Mouse (Mus musculus): ENCODE data around the gene Tbx18. TPM values are rescaled to one million over a fixed set of nuclear protein-coding genes. Genes with fewer than 3 reads are reported as not detected.
A peak's percentile ranks its signal among the peaks of the same experiment; 100 is the strongest.

The Tbx18 gene
- 1.5 and 2.5 TPM in 2 replicates for polyA plus RNA-seq (2015; fragmentation: Nextera tagmentation; extraction: Ambion mirVana)

DNA sequence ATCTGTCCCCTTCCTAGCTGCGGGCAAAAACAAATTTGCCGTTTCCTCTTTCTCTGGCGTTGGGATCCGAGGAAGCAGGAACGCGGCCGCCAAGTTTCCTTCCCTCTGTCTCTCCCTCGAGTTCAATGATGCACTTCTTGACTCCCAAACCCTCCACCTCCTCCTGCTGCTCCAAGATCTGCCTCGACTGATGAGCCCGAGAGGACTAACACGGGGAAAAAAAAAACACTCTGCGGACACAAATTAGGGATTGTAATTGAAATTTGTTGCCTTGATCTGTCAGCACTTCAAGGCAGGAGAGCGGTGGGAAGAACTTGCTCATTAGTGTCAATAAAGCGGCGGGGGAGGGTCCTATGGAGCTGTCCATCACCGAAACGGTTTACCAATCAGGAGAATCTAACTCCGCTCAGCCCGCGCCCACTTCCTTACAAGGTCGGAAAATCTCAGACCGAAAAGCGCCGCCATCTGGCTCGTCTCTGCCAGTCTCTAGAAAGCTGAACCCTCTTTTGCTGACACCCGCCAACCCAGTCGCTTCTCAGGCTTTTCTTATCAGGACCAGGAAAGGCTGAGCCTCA, at the start of gene Tbx18:
Gene Tbx18, minus strand, starts transcription at position 300 of the 575 bp plus-strand sequence.
- Histone ChIP-seq H3K4me3 (ENCODE audit: low read length) (peak within 1 kb of the TSS; percentile 45), H3K4me2 (ENCODE audit: low read length) (peak within 1 kb of the TSS; percentile 70), H3K9me3 (ENCODE audit: control insufficient read depth, low read length) (no peaks in the 10 kb centered on the region), H3K9ac (ENCODE audit: low read depth, low read length) (peak within 1 kb of the TSS; percentile 54), H3K4me1 (ENCODE audit: control insufficient read depth, insufficient read depth, low read depth, low read length) (peaks cover 14% of the 10 kb centered on the region), H3K27ac (ENCODE audit: low read depth, low read length) (peak within 1 kb of the TSS; percentile 39; the same call in 1 of the 2 replicates), H3K27me3 (replicated peaks; ENCODE audit: control insufficient read depth, insufficient read depth, low read length) (peaks cover 42% of the 10 kb centered on the region), H3K36me3 (ENCODE audit: control insufficient read depth, insufficient read depth, low read length) (no peaks in the 10 kb centered on the region)
- peak; percentile 83 for ATAC-seq
- WGBS: under 1% methylated on average over 27 of the region's 27 CpGs

DNA sequence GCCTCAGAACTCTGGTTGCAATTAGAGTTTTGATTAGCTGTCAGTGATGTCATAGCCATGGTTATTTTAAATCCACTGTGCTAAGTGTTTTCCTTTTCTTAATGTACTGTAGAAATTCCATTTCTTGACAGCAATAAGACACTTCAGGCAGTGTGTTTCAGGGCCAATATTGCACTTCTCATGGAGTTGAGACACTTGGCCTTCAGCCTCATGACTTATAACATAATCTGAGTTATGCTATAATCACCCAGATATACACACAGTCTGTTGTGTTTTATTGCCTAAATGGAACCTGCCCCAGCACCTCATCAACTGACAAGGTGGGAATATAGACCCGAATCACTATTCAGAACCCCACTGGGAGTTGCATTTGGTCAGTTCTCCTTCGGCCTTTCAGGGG, 42.9 kb upstream of the Tbx18 start:
- Histone ChIP-seq H3K4me2 (ENCODE audit: low read length) (no peak overlapping the region), H3K4me1 (ENCODE audit: control insufficient read depth, insufficient read depth, low read depth, low read length) (no peaks in the 10 kb centered on the region), H3K27me3 (replicated peaks; ENCODE audit: control insufficient read depth, insufficient read depth, low read length) (no peaks in the 10 kb centered on the region), H3K27ac (ENCODE audit: low read depth, low read length) (no peak overlapping the region), H3K9me3 (ENCODE audit: control insufficient read depth, low read length) (no peaks in the 10 kb centered on the region), H3K4me3 (ENCODE audit: low read length) (no peak overlapping the region), H3K36me3 (ENCODE audit: control insufficient read depth, insufficient read depth, low read length) (no peaks in the 10 kb centered on the region), H3K9ac (ENCODE audit: low read depth, low read length) (no peak overlapping the region)
- WGBS: 58% methylated on average over 2 of the region's 2 CpGs
- ATAC-seq: no peak

DNA sequence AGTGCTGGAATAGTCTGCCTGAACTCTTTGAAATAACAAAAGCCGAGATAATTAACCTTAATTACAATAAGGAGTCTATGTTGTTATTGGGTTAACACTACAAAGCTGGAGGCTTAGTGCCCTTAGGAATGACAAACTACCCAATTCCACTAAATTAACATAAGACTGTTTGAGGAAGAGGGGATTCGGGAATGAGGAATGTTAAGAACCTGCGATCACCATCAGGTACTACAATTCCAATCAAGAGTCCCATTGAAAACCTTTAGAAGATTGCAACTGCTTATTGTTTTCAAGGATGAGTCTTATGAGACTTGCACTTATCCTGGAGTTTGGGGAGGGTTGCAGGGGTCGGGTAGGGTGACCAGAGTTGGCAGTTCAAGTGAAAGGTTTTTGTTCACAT, 24.6 kb upstream of the Tbx18 start:
- 73% methylated on average over 4 of the region's 4 CpGs for WGBS
- Histone ChIP-seq H3K27me3 (replicated peaks; ENCODE audit: control insufficient read depth, insufficient read depth, low read length) (no peaks in the 10 kb centered on the region), H3K27ac (ENCODE audit: low read depth, low read length) (no peak overlapping the region), H3K9me3 (ENCODE audit: control insufficient read depth, low read length) (no peaks in the 10 kb centered on the region; the same call in 1 of the 2 replicates), H3K36me3 (ENCODE audit: control insufficient read depth, insufficient read depth, low read length) (no peaks in the 10 kb centered on the region), H3K9ac (ENCODE audit: low read depth, low read length) (no peak overlapping the region), H3K4me3 (ENCODE audit: low read length) (no peak overlapping the region), H3K4me1 (ENCODE audit: control insufficient read depth, insufficient read depth, low read depth, low read length) (no peaks in the 10 kb centered on the region), H3K4me2 (ENCODE audit: low read length) (no peak overlapping the region)
- ATAC-seq: no peak

DNA sequence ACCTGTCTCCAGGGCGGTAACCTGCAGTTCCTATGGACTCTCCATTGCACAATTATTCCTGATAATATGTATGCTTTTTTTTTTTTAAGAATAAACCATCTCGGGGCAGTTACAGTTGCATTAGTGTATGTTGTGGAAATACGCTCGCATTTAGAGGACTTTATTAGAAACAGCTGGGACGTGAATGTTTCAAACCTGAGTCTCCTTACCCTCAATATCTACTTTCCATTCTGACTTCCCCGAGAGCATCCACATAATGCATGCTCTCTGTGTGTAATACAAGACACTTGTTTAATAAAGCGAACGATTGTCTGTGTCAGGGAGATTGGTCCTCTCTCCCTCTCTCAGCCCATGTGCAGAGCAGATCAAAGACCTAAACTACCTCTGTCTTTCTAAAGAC, 10.5 kb upstream of the Tbx18 start:
- Histone ChIP-seq H3K9me3 (ENCODE audit: control insufficient read depth, low read length) (no peaks in the 10 kb centered on the region), H3K27me3 (replicated peaks; ENCODE audit: control insufficient read depth, insufficient read depth, low read length) (peaks cover 48% of the 10 kb centered on the region), H3K4me2 (ENCODE audit: low read length) (no peak overlapping the region), H3K27ac (ENCODE audit: low read depth, low read length) (no peak overlapping the region), H3K36me3 (ENCODE audit: control insufficient read depth, insufficient read depth, low read length) (no peaks in the 10 kb centered on the region), H3K4me1 (ENCODE audit: control insufficient read depth, insufficient read depth, low read depth, low read length) (peaks cover 6% of the 10 kb centered on the region), H3K9ac (ENCODE audit: low read depth, low read length) (no peak overlapping the region), H3K4me3 (ENCODE audit: low read length) (no peak overlapping the region)
- 87% methylated on average over 8 of the region's 8 CpGs for WGBS
- ATAC-seq: no peak

DNA sequence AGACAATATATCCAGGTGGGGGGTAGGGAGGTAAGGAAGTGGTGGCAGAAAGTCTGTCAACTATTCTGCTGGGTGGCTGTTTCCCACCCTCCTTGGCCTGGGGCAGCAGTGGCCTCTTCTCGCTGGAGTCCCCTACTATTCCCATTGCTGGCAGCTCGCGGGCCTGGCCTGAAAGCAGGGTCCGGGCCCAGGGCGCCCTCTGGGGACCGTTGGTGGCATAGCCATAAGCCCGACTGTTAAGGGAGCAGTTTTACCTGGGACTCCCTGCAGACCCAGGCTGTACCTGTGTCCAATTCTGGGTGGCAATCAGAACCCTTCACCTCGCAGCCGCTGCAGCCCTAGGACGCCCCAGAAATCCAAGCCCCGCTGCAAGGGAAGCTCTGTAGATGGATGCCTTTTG, 9.6 kb upstream of the Tbx18 start:
- H3K27ac ChIP-seq (ENCODE audit: low read depth, low read length): no peak overlapping the region
- 3% methylated on average over 11 of the region's 11 CpGs for WGBS
- peaks cover 6% of the 10 kb centered on the region for H3K4me1 ChIP-seq (ENCODE audit: control insufficient read depth, insufficient read depth, low read depth, low read length)
- peak; percentile 73 for ATAC-seq
- no peak overlapping the region for H3K9ac ChIP-seq (ENCODE audit: low read depth, low read length)
- H3K4me3 ChIP-seq (ENCODE audit: low read length): no peak overlapping the region
- no peaks in the 10 kb centered on the region for H3K36me3 ChIP-seq (ENCODE audit: control insufficient read depth, insufficient read depth, low read length)
- peak overlapping the region; percentile 45 for H3K4me2 ChIP-seq (ENCODE audit: low read length)
- H3K9me3 ChIP-seq (ENCODE audit: control insufficient read depth, low read length): no peaks in the 10 kb centered on the region
- H3K27me3 ChIP-seq (replicated peaks; ENCODE audit: control insufficient read depth, insufficient read depth, low read length): peaks cover 56% of the 10 kb centered on the region

DNA sequence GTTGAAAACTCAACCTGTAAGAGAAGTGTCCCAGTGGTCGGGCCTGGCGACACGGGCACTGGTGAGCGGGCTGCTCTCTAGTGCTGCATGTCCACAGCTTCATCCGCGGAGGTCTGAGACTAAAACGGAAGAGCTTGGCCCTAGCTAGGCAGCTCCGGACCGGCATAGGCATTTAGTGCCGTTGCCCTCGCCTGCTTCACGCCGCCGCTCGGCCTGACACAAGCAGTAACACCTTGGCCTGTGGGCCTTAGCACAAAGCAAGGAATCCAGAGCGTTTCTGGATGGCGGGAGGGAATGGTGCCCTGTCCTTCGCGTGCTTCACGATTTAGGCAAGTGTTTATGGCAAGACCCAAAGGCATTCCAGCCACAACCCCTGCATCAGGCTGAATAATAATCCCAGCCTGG, 9.2 kb upstream of the Tbx18 start:
- Histone ChIP-seq H3K9ac (ENCODE audit: low read depth, low read length) (no peak overlapping the region), H3K4me1 (ENCODE audit: control insufficient read depth, insufficient read depth, low read depth, low read length) (peaks cover 6% of the 10 kb centered on the region), H3K27me3 (replicated peaks; ENCODE audit: control insufficient read depth, insufficient read depth, low read length) (peaks cover 60% of the 10 kb centered on the region), H3K36me3 (ENCODE audit: control insufficient read depth, insufficient read depth, low read length) (no peaks in the 10 kb centered on the region), H3K9me3 (ENCODE audit: control insufficient read depth, low read length) (no peaks in the 10 kb centered on the region), H3K27ac (ENCODE audit: low read depth, low read length) (no peak overlapping the region), H3K4me2 (ENCODE audit: low read length) (peak overlapping the region; percentile 45), H3K4me3 (ENCODE audit: low read length) (peak overlapping the region; percentile 29)
- ATAC-seq: peak; percentile 66
- 2% methylated on average over 20 of the region's 20 CpGs for WGBS

GRCm38 (mm10) chr9:87739543-87740161, 8.6 kb upstream of the Tbx18 start:
- peak overlapping the region; percentile 29 for H3K4me3 ChIP-seq (ENCODE audit: low read length)
- peak; percentile 59 for ATAC-seq

GRCm38 (mm10) chr9:87738766-87739542, 7.9 kb upstream of the Tbx18 start:
- peak overlapping the region; percentile 29 for H3K4me3 ChIP-seq (ENCODE audit: low read length)
- peak overlapping the region; percentile 45 for H3K4me2 ChIP-seq (ENCODE audit: low read length)
- no peak for ATAC-seq

More at GRCm38 (mm10) chr9:87739543-87740161, 8.6 kb upstream of the Tbx18 start:
- H3K27me3 ChIP-seq (replicated peaks; ENCODE audit: control insufficient read depth, insufficient read depth, low read length): peaks cover 63% of the 10 kb centered on the region
- no peak overlapping the region for H3K9ac ChIP-seq (ENCODE audit: low read depth, low read length)
- no peaks in the 10 kb centered on the region for H3K36me3 ChIP-seq (ENCODE audit: control insufficient read depth, insufficient read depth, low read length)
- H3K9me3 ChIP-seq (ENCODE audit: control insufficient read depth, low read length): no peaks in the 10 kb centered on the region
- peaks cover 6% of the 10 kb centered on the region for H3K4me1 ChIP-seq (ENCODE audit: control insufficient read depth, insufficient read depth, low read depth, low read length)
- 1% methylated on average over 41 of the region's 41 CpGs for WGBS
- no peak overlapping the region for H3K27ac ChIP-seq (ENCODE audit: low read depth, low read length)
- H3K4me2 ChIP-seq (ENCODE audit: low read length): peak overlapping the region; percentile 45

GRCm38 (mm10) chr9:87738123-87738522, 7.1 kb upstream of the Tbx18 start:
- ATAC-seq: no peak
- Histone ChIP-seq H3K36me3 (ENCODE audit: control insufficient read depth, insufficient read depth, low read length) (no peaks in the 10 kb centered on the region), H3K4me2 (ENCODE audit: low read length) (no peak overlapping the region), H3K4me3 (ENCODE audit: low read length) (no peak overlapping the region), H3K9me3 (ENCODE audit: control insufficient read depth, low read length) (no peaks in the 10 kb centered on the region), H3K4me1 (ENCODE audit: control insufficient read depth, insufficient read depth, low read depth, low read length) (peaks cover 6% of the 10 kb centered on the region), H3K27me3 (replicated peaks; ENCODE audit: control insufficient read depth, insufficient read depth, low read length) (peaks cover 62% of the 10 kb centered on the region), H3K9ac (ENCODE audit: low read depth, low read length) (no peak overlapping the region), H3K27ac (ENCODE audit: low read depth, low read length) (no peak overlapping the region)
- 2% methylated on average over 13 of the region's 13 CpGs for WGBS

More at GRCm38 (mm10) chr9:87738766-87739542, 7.9 kb upstream of the Tbx18 start:
- no peaks in the 10 kb centered on the region for H3K36me3 ChIP-seq (ENCODE audit: control insufficient read depth, insufficient read depth, low read length)
- H3K27ac ChIP-seq (ENCODE audit: low read depth, low read length): no peak overlapping the region
- peaks cover 63% of the 10 kb centered on the region for H3K27me3 ChIP-seq (replicated peaks; ENCODE audit: control insufficient read depth, insufficient read depth, low read length)
- WGBS: under 1% methylated on average over 39 of the region's 39 CpGs
- H3K9ac ChIP-seq (ENCODE audit: low read depth, low read length): no peak overlapping the region
- H3K4me1 ChIP-seq (ENCODE audit: control insufficient read depth, insufficient read depth, low read depth, low read length): peaks cover 6% of the 10 kb centered on the region
- H3K9me3 ChIP-seq (ENCODE audit: control insufficient read depth, low read length): no peaks in the 10 kb centered on the region

Data from hindbrain, embryonic 16.5 days (tissue).